Mouse (Mus musculus): ENCODE results near the gene 4930535I16Rik.
A peak's percentile ranks its signal among the peaks of the same experiment; 100 is the strongest.

The 4930535I16Rik gene

DNA sequence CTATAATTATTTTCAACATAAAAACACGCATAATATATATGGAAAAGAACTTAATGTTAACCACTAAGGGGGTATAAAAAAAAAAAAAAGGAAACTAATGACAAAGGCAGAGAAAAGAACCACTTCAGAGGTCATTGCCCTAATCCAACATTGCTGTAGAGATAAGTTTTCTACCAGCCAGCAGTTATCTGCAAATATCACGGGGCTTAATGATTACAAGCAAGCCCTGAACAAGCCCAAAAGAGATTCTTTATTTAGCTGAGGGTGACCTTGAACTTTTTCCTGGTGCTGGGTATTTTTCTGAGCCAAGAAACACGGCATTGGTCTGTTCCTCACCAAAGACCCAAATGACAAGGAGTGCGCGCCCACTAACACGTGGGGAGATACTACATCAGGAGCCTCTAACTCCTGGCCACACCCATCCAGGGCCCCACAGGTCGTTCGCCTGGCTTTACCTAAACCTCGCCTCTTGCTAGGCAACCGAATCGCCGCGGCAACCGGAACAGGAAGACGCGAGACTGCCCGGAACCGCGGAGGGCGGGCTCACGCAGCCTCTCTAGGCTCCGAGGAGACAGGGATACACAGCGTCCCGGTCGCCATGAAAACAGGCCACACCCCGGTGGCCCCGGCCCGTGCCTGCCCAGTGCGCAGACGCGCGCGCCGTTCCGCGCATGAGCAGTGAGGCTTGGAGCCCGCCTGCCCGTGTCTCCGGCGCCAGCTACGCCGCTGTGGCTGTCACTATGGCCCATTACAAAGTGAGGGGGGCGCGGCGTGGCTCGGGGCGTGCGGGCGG lies 13.3 kb downstream of the 4930535I16Rik start, which contains the start of gene Mycbp:
Mycbp (plus strand) TSS at position 500 of the 793 bp plus-strand sequence.
- DNase-seq = peak; percentile 99 to 100

DNA sequence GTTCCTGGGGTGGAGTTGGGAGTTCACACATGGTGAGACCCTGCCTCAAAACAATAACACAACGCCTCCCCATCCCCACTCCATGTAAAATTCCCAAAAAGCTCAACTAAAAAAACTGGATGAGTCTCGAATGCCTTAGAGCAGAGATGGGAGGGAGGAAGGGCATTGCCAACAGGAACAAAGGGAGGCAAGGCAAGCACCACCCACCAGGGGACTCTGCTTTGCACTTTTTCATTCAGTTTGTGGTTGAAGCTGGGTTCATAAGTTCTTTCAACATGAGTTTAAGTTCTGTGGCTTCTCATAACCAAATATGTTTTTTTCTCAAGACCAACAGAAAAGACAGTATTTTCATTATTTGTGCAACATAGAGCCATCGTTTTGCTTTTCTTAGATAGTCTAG lies 14.4 kb downstream of the 4930535I16Rik start:
- no peak for DNase-seq

DNA sequence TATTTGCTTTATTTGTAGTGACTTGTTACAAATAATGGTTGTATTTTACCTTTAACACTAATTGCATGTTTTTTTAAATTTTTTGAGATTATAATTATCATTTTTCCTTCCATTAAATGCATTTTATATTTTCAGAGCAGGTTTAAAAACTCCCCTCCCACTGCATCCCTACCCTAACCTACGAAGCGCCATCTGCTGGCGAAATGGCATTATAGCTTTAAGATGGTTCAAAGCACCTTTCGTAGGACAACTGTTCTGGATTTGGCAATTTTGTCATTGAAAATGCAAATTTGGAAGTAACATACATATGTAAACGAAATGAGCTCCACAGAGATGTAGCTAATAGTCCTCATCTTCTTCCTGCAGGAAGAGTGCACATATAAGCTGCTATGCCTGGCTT lies 19.1 kb downstream of the 4930535I16Rik start:
- peak in 1 of 2 experiments; percentile 54 for DNase-seq

DNA sequence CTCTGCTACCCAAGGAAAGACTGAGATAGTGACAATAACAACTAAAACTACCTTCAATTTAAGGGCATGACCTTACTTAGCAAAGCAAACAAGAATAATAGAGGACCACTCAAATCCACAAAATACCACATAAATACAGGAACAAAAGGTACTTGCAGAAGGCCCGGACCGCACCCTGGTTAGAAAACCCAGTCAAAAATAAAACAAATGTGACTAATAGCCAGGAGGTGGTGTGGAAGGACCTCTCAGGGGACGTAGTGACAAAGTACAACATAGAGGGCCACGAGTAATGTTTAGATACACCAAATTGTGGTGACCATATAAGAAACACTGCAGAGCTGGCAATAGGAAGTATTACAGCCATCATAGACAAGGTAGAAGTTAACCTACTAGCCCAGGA lies 23.5 kb downstream of the 4930535I16Rik start:
- no peak for DNase-seq

DNA sequence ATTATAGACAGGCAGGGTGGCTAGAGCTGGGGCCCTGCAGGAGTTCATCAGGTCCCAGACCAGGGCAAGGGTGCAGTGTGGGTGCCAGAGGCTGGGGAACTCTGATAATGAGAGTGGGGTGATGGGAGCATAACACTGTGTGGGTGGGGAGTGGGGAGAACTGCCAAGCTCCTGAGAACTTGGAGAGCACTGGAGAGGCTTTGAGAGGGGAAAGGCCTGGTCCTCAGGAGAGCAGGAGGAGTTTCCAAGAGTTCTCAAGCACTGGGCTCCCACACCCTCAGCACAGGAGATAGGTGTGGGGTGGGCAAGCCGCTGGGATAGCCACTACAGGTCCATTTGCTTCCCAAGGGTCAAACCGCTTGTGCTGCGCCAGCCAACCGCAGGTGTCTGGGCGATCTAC lies 24.1 kb downstream of the 4930535I16Rik start:
- DNase-seq = peak; percentile 67 to 83
